Mouse (Mus musculus): ENCODE measurements around the gene Ptprn2. TPM values are rescaled to one million over a fixed set of nuclear protein-coding genes. Genes with fewer than 3 reads are reported as not detected.

Ptprn2 gene
- total RNA-seq, 4 experiments from 2014 or later: 314 to 341 (median 329) TPM

DNA sequence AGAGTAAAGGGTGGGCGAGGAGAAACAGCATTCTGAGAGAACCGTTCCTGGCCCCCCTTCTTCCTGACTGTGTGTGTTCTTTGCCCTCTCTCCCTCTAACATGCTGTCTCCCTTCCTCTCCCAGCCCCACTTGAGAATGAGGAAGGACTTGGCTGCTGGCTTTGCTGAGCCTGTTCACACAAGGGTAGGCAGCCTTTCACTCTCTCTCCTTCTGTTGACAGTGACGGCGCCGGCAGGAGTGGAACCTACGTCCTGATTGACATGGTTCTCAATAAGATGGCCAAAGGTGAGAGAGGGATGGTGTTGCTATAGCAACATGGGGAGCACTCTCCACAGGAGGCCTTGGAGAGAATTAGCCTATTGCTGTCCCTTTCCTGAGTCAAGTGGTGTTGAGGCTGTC, 769.8 kb downstream of the Ptprn2 start:
- DNase-seq (ENCODE audit: low spot score in 2 of 2): no peak

DNA sequence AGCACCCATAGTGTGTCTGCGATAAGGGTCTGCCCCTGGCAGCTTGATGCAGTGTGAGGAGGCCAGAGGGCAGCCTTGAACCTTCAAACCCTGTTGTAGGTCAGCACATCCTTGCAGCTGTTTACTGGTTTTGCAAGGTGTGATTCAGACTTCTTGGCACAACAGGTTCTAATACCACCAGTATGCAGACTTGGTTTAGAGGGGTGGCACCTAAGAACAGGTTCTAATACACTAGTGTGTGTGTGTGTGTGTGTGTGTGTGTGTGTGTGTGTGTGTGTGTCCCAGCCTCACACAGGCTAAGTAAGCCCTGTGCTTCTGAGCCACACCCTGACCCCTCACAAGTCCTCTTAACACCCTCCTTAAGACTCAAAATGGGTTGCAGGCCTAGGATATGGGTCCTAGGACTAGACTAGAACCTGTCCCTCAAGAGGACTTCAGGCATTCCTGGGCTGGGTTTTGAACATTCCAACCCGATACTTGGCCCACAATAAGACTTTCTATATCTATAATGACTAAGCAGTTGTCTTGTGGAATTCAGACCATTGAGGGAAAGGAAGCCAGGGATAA, 770.3 kb downstream of the Ptprn2 start:
- no peak for DNase-seq (ENCODE audit: low spot score in 2 of 2)

DNA sequence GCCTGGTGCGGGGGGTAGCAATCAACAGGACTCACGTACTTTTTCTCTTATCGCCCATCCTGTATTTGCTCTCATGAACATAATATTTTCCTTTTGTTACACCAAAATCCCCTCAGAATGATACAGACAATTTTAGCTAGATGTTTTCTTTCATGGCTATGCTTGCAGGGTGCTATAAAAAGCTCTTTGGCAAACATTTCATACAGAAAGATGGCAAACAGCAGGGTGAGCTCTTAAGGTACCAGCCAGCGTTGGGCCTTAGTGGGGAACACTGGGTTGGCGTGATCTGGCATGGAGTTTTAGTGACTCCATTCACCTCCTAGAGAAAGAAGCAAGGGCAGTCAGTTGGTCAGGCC, 771.3 kb downstream of the Ptprn2 start:
- DNase-seq (ENCODE audit: low spot score in 2 of 2): no peak

DNA sequence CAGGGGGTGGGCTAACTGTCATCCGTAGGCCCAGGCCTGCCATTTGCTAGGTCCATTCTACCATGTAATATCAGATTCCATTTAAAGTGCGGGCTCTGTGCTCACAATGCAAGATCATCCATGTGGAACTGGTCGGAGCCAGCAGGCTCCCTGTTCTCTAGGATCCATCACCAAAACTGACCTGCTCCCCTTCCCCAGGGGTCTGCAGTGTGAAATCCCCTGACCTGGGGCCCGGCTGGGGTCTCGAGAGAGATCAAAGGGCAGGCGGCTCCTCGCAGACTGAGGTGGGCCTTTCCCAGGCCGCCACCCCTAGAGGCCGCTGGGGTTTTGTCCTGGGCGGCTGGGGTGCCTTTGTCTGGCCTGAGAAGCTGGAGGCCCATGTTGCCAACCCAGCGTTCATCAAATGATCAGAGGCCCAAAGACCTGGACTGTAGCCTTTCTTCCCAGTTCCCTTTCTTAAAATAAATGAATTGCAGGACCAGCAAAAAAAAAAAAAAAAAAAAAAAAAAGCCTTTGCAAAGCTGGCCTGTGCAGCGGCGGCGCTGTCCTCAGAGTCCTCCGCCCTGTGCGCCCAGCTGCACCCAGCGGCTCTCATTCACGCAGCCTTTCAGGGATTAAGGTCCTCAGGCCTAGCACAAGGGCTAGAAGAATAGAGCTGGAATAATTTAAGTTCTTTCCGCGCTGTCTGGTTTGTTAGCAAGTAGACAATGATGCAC, 771.8 kb downstream of the Ptprn2 start:
- no peak for DNase-seq (ENCODE audit: low spot score in 2 of 2)

DNA sequence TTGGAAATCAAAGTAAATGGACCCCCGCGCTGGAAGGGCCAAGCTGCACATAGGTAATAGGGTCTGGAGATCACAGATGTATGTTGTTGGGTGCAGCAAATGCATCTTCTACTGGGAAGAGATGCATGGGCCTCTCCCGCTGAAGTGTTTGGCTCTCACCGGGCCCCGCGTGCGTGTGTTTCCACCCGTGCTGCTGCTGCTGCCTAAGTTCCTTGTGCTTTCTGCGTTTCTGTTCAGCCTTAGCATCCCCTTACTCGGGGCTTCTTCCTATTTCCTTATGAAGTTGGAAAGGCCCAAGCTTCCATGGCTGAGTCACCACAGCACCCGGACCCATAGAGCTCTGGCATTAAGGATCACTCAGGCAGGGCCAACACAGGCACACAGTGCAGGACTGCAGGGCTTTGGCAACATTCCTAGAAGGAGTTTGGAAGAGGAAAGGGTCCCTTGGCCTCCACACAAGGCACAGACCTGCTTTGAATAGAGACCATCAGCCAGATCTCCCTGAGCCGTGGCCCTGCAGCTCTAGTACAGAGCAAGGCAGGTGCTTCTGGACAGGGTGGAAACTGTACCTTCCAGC, 772.5 kb downstream of the Ptprn2 start:
- DNase-seq (ENCODE audit: low spot score in 2 of 2): no peak

DNA sequence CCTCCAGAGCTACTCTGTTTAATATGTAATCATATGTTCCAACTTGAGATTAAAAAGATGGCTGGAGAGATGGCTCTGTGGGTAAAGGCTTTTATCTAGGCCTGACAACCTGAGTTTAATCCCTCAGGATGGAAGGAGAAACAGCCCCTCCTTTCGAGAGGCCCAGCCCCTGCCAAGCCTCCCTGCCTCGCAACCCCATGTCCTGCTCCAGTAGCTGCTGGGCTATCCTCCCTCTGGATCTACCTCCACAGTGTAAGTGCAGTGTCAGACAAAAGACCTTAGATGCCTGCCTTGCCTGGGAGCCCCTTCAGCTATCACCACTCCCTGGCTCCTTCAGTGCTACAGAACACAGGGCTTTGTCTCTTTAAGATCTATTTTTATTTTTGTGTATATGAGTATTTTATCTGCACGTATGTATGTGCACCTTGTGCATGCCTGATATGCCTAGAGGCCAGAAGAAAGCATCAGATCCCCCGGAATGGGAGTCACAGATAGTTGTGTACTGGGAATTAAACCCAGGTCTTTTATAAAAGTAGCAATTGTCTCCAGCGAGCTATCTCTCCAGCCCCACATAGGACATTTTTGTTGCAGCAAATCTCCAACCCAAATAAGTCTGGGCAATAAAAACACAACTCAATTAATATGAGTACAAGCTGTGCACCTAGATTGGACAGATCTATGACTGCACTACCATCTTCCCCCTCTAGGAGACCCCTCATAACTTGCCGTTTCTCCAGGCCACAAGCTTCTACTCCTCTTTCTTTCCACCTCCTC, 775.1 kb downstream of the Ptprn2 start:
- no peak for DNase-seq (ENCODE audit: low spot score in 2 of 2)

DNA sequence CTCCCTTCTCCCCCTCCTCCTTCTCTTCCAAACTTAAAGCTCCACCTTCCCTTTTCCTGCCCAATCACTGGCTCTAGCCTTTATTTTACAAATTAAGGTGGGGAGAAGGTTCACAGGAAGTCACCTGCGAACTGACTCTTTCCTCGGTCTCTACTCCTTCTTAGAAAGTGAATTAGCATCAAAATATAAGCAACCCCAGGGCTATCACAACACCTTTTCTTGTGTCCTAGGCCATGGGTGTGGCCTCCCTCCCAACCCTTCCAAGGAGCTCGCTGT, 775.6 kb downstream of the Ptprn2 start:
- no peak for DNase-seq (ENCODE audit: low spot score in 2 of 2)

DNA sequence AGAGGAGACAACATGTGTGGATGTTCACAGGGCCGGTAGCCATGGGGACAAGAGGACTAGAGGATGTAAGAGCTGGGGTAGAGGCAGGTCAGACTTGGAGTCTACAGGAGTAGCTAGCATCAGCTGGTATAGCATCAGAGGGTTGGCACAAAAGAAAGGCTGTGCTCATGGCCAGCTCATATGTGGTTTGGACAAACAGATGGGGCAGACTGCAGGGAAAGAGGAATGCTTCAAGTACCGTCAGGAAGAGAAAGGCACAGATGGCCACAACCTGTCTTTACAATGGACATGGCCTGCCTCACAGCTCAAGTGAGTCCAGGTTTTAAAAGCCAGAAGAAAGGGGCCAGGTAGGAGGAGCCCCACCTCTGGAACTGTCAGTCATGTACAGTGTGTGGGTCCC, 776.5 kb downstream of the Ptprn2 start:
- DNase-seq (ENCODE audit: low spot score in 2 of 2): no peak

DNA sequence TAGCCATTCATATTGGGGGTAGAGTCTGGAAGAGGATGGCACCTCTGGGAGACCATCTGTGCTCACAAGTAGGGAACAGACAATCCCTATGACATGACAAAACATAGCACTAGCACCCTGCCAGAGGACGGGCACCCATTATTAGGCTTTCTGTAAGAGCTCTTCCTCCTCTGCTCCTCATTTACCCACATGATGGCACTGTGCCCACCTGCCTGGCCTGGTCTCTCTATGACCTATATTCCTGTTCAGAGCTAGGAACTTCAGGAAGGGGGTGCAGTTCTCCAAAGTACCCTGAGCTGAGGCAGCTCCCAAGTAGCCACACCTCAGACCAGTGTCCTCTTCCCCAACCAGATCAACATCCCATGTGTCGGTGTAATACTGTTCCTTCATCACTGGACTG, 777.6 kb downstream of the Ptprn2 start:
- no peak for DNase-seq (ENCODE audit: low spot score in 2 of 2)

DNA sequence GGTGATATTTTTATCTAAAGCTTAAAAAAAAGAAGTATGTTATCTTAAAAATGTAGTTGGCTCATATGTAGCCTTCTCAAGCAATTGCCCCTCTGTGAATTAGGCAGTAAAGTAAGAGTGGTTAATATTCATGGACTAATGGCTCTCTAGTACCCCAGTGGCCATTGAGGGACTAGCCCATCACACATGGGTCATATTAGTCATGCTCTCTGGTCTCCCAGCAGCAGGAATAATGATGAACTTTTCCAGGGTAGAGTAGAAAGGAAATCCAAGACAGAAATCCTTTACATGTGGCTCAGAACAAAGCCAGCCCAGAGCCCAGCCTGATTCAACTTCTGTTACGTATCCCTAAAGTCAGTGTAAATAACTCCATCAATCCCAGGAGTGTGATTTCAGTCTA, 779.7 kb downstream of the Ptprn2 start:
- no peak for DNase-seq (ENCODE audit: low spot score in 2 of 2)

DNA sequence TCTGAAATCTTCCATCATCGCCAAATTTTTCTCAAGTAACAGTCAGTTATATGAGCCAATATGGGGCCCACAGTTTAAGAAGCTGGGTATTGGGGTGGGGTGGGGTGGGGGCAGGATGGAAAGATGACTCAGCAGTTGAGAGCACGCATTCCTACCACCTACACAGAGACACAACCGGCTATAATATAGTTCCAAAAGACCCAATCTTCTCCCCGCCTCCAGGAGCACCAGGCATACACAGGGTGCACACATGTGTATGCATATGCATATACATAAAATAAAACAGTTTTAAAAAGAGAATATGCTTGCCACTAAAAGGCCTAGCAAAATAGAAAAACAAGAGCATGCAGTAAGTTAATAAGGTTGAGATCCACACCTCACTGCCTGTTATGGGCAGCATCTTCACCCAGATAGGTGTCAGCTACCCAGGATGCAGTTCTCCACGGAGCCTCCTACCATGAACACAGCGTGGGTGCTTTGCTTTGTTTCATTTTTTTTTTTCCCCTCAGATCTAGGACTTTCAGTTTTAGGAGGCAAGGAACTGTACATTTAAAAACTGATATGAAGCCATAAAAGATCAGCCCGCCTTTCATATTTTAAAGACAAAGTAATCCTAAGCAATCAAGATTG, 783.1 kb downstream of the Ptprn2 start:
- DNase-seq (ENCODE audit: low spot score in 2 of 2): no peak

DNA sequence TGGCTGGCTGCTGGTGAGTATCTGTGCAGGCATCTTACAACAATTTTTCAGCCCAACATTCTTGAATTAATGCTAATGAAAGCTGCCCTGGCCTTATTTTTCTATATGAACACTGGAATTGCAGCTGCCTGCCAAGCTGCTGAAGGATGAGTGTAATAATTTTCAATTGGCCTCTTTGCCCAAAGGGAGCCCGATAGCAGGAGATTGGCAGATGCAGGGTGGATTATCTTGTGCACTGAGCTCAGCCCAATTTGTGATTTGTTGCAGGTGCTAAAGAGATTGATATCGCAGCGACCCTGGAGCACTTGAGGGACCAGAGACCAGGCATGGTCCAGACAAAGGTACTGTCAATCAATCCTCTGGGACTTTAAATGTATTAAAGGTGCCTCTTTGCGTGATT, 783.8 kb downstream of the Ptprn2 start:
- no peak for DNase-seq (ENCODE audit: low spot score in 2 of 2)

DNA sequence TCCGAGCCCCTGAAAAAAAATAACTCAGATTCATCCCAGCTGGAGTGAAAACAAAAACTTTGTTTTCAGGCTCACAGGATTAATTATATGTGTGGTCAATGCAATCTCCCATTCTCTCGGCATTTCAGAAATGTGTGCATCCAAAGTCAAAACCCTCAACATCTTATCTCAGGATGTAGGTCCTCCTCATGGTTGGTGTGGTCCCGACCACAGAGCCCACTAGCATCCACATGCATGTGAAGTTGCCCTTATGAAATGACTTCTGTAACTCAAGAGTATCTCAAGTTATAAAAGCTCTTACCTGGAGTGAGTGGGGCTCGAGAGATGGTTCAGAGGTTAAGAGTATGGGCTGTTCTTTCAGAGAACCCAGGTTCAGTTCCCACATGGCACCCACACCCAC, 784.7 kb downstream of the Ptprn2 start:
- DNase-seq (ENCODE audit: low spot score in 2 of 2): no peak

DNA sequence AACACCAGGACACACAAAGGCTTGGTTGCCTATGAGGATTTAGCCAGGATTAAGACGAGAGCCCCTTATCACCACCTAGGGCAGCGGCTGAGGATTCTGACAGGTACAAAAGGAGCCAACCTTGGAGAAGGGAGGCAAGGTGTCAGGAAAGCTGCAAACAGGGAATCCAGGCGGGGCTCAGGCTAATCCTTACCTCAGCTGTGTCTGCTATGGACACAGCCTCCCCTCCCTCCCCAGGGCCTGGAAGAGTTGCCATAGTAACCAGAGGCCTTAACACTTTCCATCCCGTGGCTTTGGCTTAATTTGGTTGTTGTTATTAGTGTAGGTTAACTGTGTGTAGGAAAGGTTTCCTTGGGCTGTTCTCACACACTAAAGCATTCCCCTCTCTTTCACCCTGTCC, 787.6 kb downstream of the Ptprn2 start:
- DNase-seq (ENCODE audit: low spot score in 2 of 2): no peak

DNA sequence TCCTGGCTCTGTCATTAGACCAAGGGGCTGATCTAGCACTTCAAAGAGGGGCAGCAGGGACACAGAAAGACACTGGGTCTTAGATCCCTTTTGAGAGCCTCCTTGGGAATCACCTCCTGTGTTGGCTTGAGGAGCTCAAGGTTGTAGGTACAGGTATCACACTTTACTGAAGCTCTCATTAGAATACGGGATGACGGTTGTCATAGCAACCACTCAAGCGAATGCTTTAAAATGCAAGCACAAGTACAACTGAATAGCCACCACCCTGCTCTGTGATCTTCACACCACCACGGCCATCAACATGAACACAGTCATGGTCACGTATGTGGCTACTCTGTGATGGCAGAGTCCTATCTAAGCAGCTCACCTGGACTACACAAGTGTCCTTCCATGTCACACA, 789.1 kb downstream of the Ptprn2 start:
- no peak for DNase-seq (ENCODE audit: low spot score in 2 of 2)

DNA sequence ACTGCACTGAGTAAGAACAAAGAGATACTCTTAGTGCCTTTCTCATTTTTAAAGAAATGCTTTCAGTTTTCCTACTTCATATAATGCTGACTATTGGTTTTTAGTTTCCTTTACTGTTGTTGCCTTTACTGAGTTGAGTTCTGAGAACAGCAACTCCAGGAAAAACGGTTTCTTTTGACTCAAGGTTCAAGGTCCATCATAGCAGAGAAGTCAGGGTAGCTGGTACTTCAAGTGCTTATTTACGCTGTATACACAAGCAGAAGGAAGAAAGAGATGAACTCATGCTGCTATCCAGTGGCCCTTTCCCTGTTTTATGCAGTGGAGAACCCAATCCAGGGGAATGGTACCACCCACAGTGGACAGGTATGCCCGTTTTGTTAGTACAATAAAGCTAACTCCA, 795.3 kb downstream of the Ptprn2 start:
- no peak for DNase-seq (ENCODE audit: low spot score in 2 of 2)

DNA sequence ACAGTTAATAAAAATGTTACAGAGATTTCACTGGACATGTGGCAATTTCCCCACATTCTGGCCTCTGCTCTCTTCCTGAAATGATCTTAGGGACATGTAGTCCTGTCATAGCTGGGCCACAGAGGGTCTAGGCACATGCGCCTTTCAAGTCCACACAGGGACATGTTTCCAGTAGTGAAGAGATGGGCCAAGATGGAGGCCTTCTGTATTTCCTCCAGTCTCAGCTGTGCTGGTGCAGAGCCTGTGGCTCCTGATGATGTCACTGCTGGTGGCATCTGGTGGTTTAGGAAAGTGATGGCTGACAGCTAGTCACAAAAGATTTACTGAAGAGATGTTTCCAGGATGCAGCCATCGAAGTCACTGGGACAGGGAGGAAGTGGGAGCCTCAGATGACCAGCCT, 797.1 kb downstream of the Ptprn2 start:
- DNase-seq (ENCODE audit: low spot score in 2 of 2): no peak

DNA sequence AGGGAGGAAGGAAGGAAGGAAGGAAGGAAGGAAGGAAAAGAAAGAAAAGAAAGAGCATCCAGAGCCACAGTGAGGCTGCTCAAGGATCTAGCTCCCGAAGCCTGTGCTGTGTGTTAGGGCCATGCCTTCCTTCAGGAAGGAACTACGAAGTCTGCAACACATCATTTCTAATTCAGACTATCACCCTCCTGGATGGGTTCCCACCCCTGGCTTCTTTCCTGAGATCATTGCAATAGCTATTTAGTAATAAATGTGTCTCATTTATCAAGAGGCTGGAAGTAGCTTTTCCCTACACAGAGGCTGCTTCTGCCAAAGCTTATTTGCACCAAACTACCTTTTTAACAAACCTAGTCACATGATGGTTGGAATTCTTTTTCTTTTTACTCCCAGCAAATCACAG, 801.9 kb downstream of the Ptprn2 start:
- no peak for DNase-seq (ENCODE audit: low spot score in 2 of 2)

DNA sequence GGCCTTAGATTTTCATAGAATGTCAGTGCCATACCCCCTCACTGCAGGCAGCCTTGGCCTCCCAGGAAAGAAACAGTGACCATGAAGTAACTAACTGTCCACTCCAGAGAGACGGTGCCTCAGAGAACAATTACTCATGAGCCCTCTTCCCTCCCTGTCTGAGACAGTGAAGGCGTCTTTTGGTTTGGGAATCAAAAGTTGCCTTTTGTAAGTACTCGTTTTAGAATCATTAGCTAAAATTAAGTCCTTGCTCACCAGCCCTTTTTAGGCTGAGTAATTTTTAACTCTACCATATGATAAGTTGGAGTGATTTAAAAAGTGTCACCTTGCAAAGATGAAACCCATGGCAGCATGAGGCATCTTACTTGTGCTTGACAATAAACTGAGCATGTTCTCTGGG, 806.4 kb downstream of the Ptprn2 start:
- no peak for DNase-seq (ENCODE audit: low spot score in 2 of 2)

DNA sequence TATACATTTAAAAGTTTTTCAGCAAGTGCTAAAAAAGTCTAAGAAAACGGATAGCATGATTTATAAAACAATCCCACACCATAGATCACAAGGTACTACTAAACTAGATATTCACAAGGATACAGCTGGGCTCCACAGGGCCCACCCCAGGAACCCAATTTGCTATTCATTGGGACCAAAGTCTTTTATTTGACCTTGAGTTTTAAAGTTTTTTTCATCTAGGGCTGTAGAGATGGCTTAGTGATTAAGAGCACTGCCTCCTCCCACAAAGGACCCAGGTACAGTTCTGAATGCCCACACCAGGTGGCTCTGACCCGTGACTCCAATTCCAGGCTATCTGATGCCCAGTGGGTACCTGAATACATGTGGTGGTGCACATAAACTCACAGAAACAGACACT, 811.3 kb downstream of the Ptprn2 start:
- DNase-seq (ENCODE audit: low spot score in 2 of 2): no peak

DNA sequence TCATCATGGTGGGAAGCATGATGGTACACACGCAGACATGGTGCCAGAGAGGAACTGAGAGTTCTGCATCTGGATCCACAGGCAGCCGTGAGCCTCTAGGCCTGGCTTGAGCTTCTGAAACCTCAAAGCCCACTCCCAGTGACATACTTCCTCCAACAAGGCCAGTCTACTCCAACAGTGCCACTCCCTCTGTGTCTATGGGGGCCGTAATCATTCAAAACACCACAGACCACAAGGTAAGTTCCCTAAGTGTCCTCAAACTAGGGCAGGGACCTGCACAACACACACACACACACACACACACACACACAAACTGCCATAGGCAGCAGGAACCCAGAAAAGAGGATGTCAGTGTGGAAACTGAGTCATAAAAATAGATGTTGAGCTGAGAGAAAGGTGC, 813.6 kb downstream of the Ptprn2 start:
- no peak for DNase-seq (ENCODE audit: low spot score in 2 of 2)
